8 mouse cellular contexts compared by ENCODE assay signal in the genomic region with DNA sequence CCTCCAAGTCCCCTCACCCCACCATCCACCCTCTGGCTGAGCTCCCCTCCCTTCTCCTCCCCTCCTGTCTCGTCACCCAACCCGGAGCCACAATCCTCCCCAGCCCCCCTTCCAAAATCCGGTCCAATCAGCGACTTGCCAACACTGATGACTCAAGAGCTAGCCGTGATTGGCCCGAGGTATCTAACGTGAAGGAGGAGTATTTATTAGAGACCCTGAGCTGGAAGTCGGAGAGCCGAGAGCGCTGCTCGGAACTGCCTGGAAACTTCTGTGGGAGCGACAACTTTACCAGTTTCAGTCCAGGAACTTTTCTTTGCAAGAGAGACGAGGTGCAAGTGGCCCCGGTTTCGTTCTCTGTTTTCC. TPM values are rescaled to one million over a fixed set of nuclear protein-coding genes. Genes with fewer than 3 reads are reported as not detected.
DNase-seq lines count a peak whose midpoint lies in the region; ATAC-seq and TF ChIP-seq lines count a peak whose summit lies in the region.

TSS of gene Sox9 (plus strand) at position 231 of the 363 bp plus-strand sequence.

- H3K4me2 ChIP-seq in lung, embryonic 14.5 days: peak within 1 kb of the TSS; percentile 73

- no peak for TF ChIP-seq CTCF in lung, embryonic 14.5 days (IDR thresholded peaks at IDR 0.05; ENCODE audit: low read depth)

- H3K36me3 ChIP-seq in hindbrain, embryonic 10.5 days: peaks cover 25% of the 10 kb centered on the region
- 0 out of 2 replicates have a peak, but pooled peaks cover 3% of the 10 kb centered on the region for H3K36me3 ChIP-seq in lung, embryonic 14.5 days (ENCODE audit: insufficient read depth)

- H3K9me3 ChIP-seq in hindbrain, embryonic 10.5 days: no peaks in the 10 kb centered on the region
- H3K9me3 ChIP-seq in lung, embryonic 14.5 days (ENCODE audit: low read depth, low read length): no peaks in the 10 kb centered on the region

- H3K27ac ChIP-seq in hindbrain, embryonic 10.5 days: peak within 1 kb of the TSS; percentile 96
- peak within 1 kb of the TSS; percentile 85 for H3K27ac ChIP-seq in lung, embryonic 14.5 days (ENCODE audit: low read depth)

- peak; percentile 53 for ATAC-seq in frontal cortex, adult (ENCODE audit: low TSS enrichment)
- peak; percentile 89 for ATAC-seq in lung, embryonic 14.5 days (ENCODE audit: insufficient read depth)

- peaks cover 55% of the 10 kb centered on the region for H3K27me3 ChIP-seq in hindbrain, embryonic 10.5 days (ENCODE audit: insufficient read depth, poor library complexity, severe bottlenecking)
- peaks cover 41% of the 10 kb centered on the region for H3K27me3 ChIP-seq in lung, embryonic 14.5 days (ENCODE audit: insufficient read depth, low read length)

- H3K9ac ChIP-seq in lung, embryonic 14.5 days: peak within 1 kb of the TSS; percentile 75

- under 1% methylated on average over 15 of the region's 15 CpGs for WGBS in hindbrain, embryonic 10.5 days
- under 1% methylated on average over 15 of the region's 15 CpGs for WGBS in lung, embryonic 14.5 days

- H3K4me3 ChIP-seq in hindbrain, embryonic 10.5 days: peak within 1 kb of the TSS; percentile 94
- peak within 1 kb of the TSS; percentile 72 for H3K4me3 ChIP-seq in lung, embryonic 14.5 days (ENCODE audit: low read depth, low read length)

- peaks cover 79% of the 10 kb centered on the region for H3K4me1 ChIP-seq in hindbrain, embryonic 10.5 days (replicated peaks)
- no peaks in the 10 kb centered on the region for H3K4me1 ChIP-seq in lung, embryonic 14.5 days (ENCODE audit: insufficient read depth)

- peak; percentile 90 for DNase-seq in R1 (ENCODE audit: low read depth, low spot score)
- DNase-seq in cerebellum, adult 9-10 months: peak; percentile 44
- DNase-seq in hindbrain, embryonic 10.5 days (ENCODE audit: low spot score): peak; percentile 93
- peak; percentile 87 for DNase-seq in layer of hippocampus, adult 9-11 months
- DNase-seq in lung, embryonic 14.5 days: peak; percentile 93
- DNase-seq in right cerebral cortex, adult 18-20 months: peak; percentile 84
- DNase-seq in thymus, postnatal 14 days: no peak

RNA-seq across cellular contexts. Expression of gene Sox9, which starts in this region (rescaled TPM):
- 91.5 and 138 TPM in 2 replicates for polyA plus RNA-seq in hindbrain, embryonic 10.5 days (2016; fragmentation: Nextera tagmentation; extraction: Ambion mirVana)
- polyA plus RNA-seq in lung, embryonic 14.5 days (2014; fragmentation: Nextera tagmentation; extraction: Ambion mirVana): 75.7 and 81.6 TPM in 2 replicates
